Mouse (Mus musculus) ES-CJ7 (cell line): ENCODE data around the gene Ddx39b.
"Not testable (repeated sequence)": the region's sequence is repeated elsewhere in the genome, so short reads cannot be mapped to it uniquely, and the experiment has no call there.

Experiments used
- DNase-seq: peaks from one replicate; pipeline ENCODE4 v3.0.0; 2011; ENCODE audit warnings: low read depth, low spot score

Gene Ddx39b

GRCm38 (mm10) chr17:35219601-35220041, 21.9 kb upstream of the Ddx39b start:
- DNase-seq, result no peak

- DNase-seq, result no peak
These were observed 21.2 kb upstream of the Ddx39b start, which contains the start of gene Gm16181 for GRCm38 (mm10) chr17:35220156-35220952. Gene Gm16181, plus strand, starts transcription at chr17:35220834.

GRCm38 (mm10) chr17:35222299-35222698, 19.2 kb upstream of the Ddx39b start:
- no peak for DNase-seq

GRCm38 (mm10) chr17:35224641-35225040, 16.9 kb upstream of the Ddx39b start:
- no peak for DNase-seq

- DNase-seq, result no peak
These were observed 16.1 kb upstream of the Ddx39b start for GRCm38 (mm10) chr17:35225456-35225855.

- no peak for DNase-seq
These were observed 14.9 kb upstream of the Ddx39b start for GRCm38 (mm10) chr17:35226561-35227046.

- no peak for DNase-seq
These were observed 10.5 kb upstream of the Ddx39b start for GRCm38 (mm10) chr17:35231022-35231421.

GRCm38 (mm10) chr17:35232043-35232442, 9.5 kb upstream of the Ddx39b start:
- DNase-seq, result peak; percentile 77

GRCm38 (mm10) chr17:35232659-35233058, 8.9 kb upstream of the Ddx39b start:
- DNase-seq, result no peak

- no peak for DNase-seq
These were observed 8.2 kb upstream of the Ddx39b start, which contains the start of gene Atp6v1g2 for GRCm38 (mm10) chr17:35233114-35233980. Gene Atp6v1g2, plus strand, starts transcription at chr17:35233660.

GRCm38 (mm10) chr17:35234090-35234489, 7.5 kb upstream of the Ddx39b start:
- DNase-seq, result not testable (repeated sequence)

- no peak for DNase-seq
These were observed 6.6 kb upstream of the Ddx39b start for GRCm38 (mm10) chr17:35234903-35235302.

GRCm38 (mm10) chr17:35235614-35236389, 5.7 kb upstream of the Ddx39b start, which contains the start of gene Nfkbil1:
Gene Nfkbil1, minus strand, starts transcription at chr17:35235792.
- peak; percentile 98 for DNase-seq

GRCm38 (mm10) chr17:35236390-35236746, 5.2 kb upstream of the Ddx39b start:
- DNase-seq, result peak; percentile 91

- no peak for DNase-seq
These were observed 4.5 kb upstream of the Ddx39b start for GRCm38 (mm10) chr17:35236996-35237395.

- DNase-seq, result no peak
These were observed 4.0 kb upstream of the Ddx39b start for GRCm38 (mm10) chr17:35237504-35237903.

- no peak for DNase-seq
These were observed 1.8 kb upstream of the Ddx39b start for GRCm38 (mm10) chr17:35239700-35240099.

- no peak for DNase-seq
These were observed 902 bp upstream of the Ddx39b start for GRCm38 (mm10) chr17:35240384-35241304.

- peak; percentile 82 for DNase-seq
These were observed 732 bp downstream of the Ddx39b start for GRCm38 (mm10) chr17:35242015-35242941.
